Mouse (Mus musculus) G1E (cell line): ENCODE measurements at regions not wholly inside any gene's neighbourhood (a gene's known extent, or its start where the extent isn't known, plus 50 kb on each side); places are given as distances from the start of the nearest gene placed in this dataset.

Experiments used
- CTCF ChIP-seq: IDR thresholded peaks from 2 replicates; pipeline ENCODE4 v1.5.1; 2012; ENCODE audit warnings: low read depth, low read length, inconsistent platforms, mixed read lengths
- GATA1 ChIP-seq: IDR thresholded peaks from 2 replicates; pipeline ENCODE4 v1.6.1; 2012; ENCODE audit warnings: borderline replicate concordance, low read length, inconsistent platforms, mixed read lengths

DNA sequence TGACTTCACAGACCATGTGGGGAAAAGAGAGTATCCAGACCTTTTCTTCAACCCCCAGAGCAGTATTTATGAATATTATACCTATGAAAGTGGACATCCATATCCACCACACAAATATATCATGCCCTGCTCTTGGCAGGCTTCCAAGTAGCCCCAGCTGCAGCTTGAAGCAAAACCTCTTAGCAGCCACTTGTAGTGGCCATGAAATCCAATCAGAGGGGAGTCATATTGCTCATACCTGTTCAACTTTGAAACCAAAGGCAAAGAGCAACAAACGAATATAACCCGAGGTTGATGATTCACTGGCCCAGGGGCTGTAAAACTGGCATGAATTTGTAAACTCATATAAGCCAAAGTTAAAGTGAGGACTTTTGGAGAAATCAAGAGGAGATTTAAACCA, 187.6 kb upstream of the Gdnf start:
- TF ChIP-seq CTCF, result no peak
- TF ChIP-seq GATA1, result no peak
